Mouse (Mus musculus): Measurements from ENCODE around the gene Pnpo. TPM values are rescaled to one million over a fixed set of nuclear protein-coding genes. Genes with fewer than 3 reads are reported as not detected.

Gene Pnpo
- polyA plus RNA-seq, 1 experiment, result 7.5 TPM

DNA sequence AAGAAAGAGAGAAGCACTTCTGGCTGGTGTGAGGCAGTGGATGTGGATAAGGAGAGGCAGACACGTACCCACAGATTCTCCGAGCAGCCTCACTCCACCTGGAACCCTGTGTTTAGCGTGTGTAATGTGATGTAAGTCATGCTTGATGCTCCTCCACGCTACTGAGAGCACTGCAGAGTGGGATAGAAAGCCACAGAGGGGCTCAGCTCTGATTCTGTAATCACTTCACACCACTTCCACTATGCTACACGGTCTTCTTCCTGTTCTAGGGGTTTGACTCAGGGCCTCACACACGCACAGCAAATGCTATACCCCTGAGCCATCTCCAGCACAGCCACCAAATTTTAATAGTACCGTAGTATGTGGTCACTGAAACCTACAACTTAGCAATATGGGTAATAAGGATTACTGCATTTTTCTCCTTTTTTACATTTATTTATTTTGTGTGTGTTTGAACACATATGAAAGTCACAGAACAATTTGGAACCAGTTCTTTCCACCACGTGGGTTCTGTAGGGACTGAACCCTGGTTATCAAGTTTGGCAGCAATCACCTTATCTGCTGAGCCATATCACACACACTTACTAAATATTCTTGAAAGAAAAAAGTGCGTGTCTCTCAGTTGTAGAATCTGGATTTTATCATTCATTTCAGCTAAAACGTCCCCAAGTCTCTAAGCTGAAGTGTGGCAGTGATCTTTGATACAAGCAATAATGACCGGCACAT lies 23.9 kb upstream of the Pnpo start:
- Histone ChIP-seq H3ac (ENCODE audit: control insufficient read depth, insufficient read length) (no peak overlapping the region), H3K36me3 (ENCODE audit: control insufficient read depth, insufficient read depth) (no peaks in the 10 kb centered on the region), H3K27me3 (ENCODE audit: control insufficient read depth, insufficient read depth, insufficient read length) (no peaks in the 10 kb centered on the region), H3K4me3 (no peak overlapping the region), H3K4me2 (ENCODE audit: low read depth) (peak overlapping the region; percentile 63), H3K79me2 (ENCODE audit: control insufficient read depth, insufficient read depth) (peaks cover 44% of the 10 kb centered on the region)
- TF ChIP-seq POLR2A (IDR thresholded peaks at IDR 0.05; ENCODE audit: insufficient read length, low read depth) (no peak), MAX (IDR thresholded peaks at IDR 0.05; ENCODE audit: low read depth) (no peak), POLR2AphosphoS2 (IDR thresholded peaks at IDR 0.05; ENCODE audit: insufficient read length, low read depth) (no peak), MYOG (IDR thresholded peaks at IDR 0.05; ENCODE audit: control insufficient read depth in 1 of 3, insufficient read depth in 1 of 3, insufficient read length in 2 of 3, low read depth in 2 of 3) (no peak), E2F4 (IDR thresholded peaks at IDR 0.05; ENCODE audit: insufficient read depth) (no peak), TCF3 (IDR thresholded peaks at IDR 0.05; ENCODE audit: insufficient read length, low read depth) (no peak), SRF (IDR thresholded peaks at IDR 0.05; ENCODE audit: control insufficient read depth, insufficient read length, low read depth) (no peak), TCF12 (IDR thresholded peaks at IDR 0.05; ENCODE audit: insufficient read depth, poor library complexity, severe bottlenecking) (no peak), USF1 (IDR thresholded peaks at IDR 0.05; ENCODE audit: low read depth) (no peak), REST (IDR thresholded peaks at IDR 0.05; ENCODE audit: insufficient read depth, insufficient read length) (no peak), CEBPB (IDR thresholded peaks at IDR 0.05; ENCODE audit: insufficient read depth, poor library complexity, severe bottlenecking) (no peak), MYOD1 (IDR thresholded peaks at IDR 0.05; ENCODE audit: control insufficient read depth in 1 of 3, insufficient read length in 2 of 3, low read depth in 2 of 3) (no peak)

DNA sequence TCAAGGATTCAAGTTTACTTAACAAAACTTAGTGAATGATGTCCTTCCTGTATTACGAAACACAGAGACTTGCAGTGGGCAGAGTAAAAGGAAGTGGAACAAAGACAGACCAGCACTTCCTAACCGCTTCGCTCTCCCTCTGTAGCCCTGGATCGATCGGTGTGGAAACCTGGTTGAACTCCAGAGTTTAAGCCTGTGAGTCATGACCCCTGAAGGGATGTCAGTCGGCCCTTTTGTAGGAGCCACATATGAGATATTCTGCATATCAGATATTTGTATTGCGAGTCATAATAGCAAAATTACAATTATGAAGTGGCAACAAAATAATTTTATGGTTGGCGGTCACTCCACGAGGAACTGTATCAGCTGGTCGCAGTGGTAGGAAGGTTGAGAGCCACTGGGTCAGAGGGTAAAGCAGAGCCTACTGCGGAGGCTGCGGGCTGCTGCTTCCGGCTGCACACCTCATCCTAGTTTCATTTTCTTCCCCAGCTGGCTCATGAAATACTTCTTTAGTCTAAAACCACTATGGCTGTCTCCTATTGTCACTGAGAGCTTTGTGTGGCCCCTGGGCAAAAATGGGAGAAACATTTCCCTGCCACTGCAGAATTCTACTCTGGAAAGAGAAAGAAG lies 23.2 kb upstream of the Pnpo start:
- H3K4me2 ChIP-seq (ENCODE audit: low read depth), result peak overlapping the region; percentile 63
- H3K79me2 ChIP-seq (ENCODE audit: control insufficient read depth, insufficient read depth), result peaks cover 39% of the 10 kb centered on the region

DNA sequence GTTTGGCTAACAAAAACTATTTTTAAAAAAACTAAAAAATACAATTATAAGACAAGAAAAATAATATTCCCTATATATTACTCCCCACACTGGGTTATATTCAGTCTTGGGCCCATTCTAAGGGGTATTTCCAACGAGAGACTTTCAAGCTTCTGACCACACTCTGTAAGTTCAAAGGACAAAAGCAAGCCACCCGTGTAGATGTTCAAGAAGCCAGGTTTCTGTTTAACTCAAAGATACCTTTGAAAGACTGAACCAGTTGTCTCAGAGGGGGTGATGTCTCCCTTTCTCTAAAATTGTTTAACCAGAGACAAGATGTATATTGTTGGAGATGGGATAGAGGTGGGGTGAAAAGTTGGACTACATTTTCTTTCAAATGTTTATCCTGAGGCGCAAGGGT lies 22.4 kb upstream of the Pnpo start:
- Histone ChIP-seq H3ac (ENCODE audit: control insufficient read depth, insufficient read length) (no peak overlapping the region), H3K27me3 (ENCODE audit: control insufficient read depth, insufficient read depth, insufficient read length) (no peaks in the 10 kb centered on the region), H3K4me3 (no peak overlapping the region), H3K4me2 (ENCODE audit: low read depth) (no peak overlapping the region), H3K79me2 (ENCODE audit: control insufficient read depth, insufficient read depth) (peaks cover 30% of the 10 kb centered on the region), H3K36me3 (ENCODE audit: control insufficient read depth, insufficient read depth) (peaks cover 3% of the 10 kb centered on the region)
- no peak for TF ChIP-seq REST (IDR thresholded peaks at IDR 0.05; ENCODE audit: insufficient read depth, insufficient read length)
- no peak for TF ChIP-seq TCF12 (IDR thresholded peaks at IDR 0.05; ENCODE audit: insufficient read depth, poor library complexity, severe bottlenecking)
- no peak for TF ChIP-seq POLR2A (IDR thresholded peaks at IDR 0.05; ENCODE audit: insufficient read length, low read depth)
- no peak for TF ChIP-seq POLR2AphosphoS2 (IDR thresholded peaks at IDR 0.05; ENCODE audit: insufficient read length, low read depth)
- TF ChIP-seq USF1 (IDR thresholded peaks at IDR 0.05; ENCODE audit: low read depth), result no peak
- no peak for TF ChIP-seq MYOD1 (IDR thresholded peaks at IDR 0.05; ENCODE audit: control insufficient read depth in 1 of 3, insufficient read length in 2 of 3, low read depth in 2 of 3)
- TF ChIP-seq MAX (IDR thresholded peaks at IDR 0.05; ENCODE audit: low read depth), result no peak
- no peak for TF ChIP-seq CEBPB (IDR thresholded peaks at IDR 0.05; ENCODE audit: insufficient read depth, poor library complexity, severe bottlenecking)
- no peak for TF ChIP-seq MYOG (IDR thresholded peaks at IDR 0.05; ENCODE audit: control insufficient read depth in 1 of 3, insufficient read depth in 1 of 3, insufficient read length in 2 of 3, low read depth in 2 of 3)
- TF ChIP-seq E2F4 (IDR thresholded peaks at IDR 0.05; ENCODE audit: insufficient read depth), result no peak
- TF ChIP-seq SRF (IDR thresholded peaks at IDR 0.05; ENCODE audit: control insufficient read depth, insufficient read length, low read depth), result no peak
- TF ChIP-seq TCF3 (IDR thresholded peaks at IDR 0.05; ENCODE audit: insufficient read length, low read depth), result no peak

More for the DNA sequence above, 23.2 kb upstream of the Pnpo start:
- Histone ChIP-seq H3K36me3 (ENCODE audit: control insufficient read depth, insufficient read depth) (no peaks in the 10 kb centered on the region), H3K4me3 (no peak overlapping the region), H3ac (ENCODE audit: control insufficient read depth, insufficient read length) (no peak overlapping the region), H3K27me3 (ENCODE audit: control insufficient read depth, insufficient read depth, insufficient read length) (no peaks in the 10 kb centered on the region)
- TF ChIP-seq TCF3 (IDR thresholded peaks at IDR 0.05; ENCODE audit: insufficient read length, low read depth) (no peak), MAX (IDR thresholded peaks at IDR 0.05; ENCODE audit: low read depth) (no peak), CEBPB (IDR thresholded peaks at IDR 0.05; ENCODE audit: insufficient read depth, poor library complexity, severe bottlenecking) (peak; percentile 65; the same call in 1 of the 2 replicates)

DNA sequence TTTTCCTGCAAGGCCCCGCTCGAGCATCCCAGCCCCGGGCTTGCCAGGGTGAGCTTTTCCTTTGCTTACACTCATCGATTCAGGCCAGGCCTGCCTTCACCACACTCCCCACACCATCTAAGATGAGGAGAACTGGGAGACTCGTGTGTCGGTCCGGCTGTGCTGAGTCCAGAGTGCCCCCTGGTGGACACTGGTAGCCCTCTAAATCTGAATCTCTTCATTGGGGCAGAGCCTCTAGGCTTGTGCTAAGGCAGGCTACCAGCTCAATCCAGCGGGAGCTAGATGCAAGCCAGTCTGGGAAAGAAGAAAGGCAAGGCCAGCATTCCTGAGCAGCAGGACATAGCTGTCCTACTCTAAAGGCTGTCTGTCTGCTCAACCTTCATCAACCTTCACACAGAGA lies 19.8 kb upstream of the Pnpo start:
- H3ac ChIP-seq (ENCODE audit: control insufficient read depth, insufficient read length), result no peak overlapping the region
- peaks cover 16% of the 10 kb centered on the region for H3K79me2 ChIP-seq (ENCODE audit: control insufficient read depth, insufficient read depth)
- peaks cover 9% of the 10 kb centered on the region for H3K36me3 ChIP-seq (ENCODE audit: control insufficient read depth, insufficient read depth)
- no peaks in the 10 kb centered on the region for H3K27me3 ChIP-seq (ENCODE audit: control insufficient read depth, insufficient read depth, insufficient read length)
- H3K4me2 ChIP-seq (ENCODE audit: low read depth), result no peak overlapping the region
- no peak for TF ChIP-seq TCF12 (IDR thresholded peaks at IDR 0.05; ENCODE audit: insufficient read depth, poor library complexity, severe bottlenecking)
- TF ChIP-seq REST (IDR thresholded peaks at IDR 0.05; ENCODE audit: insufficient read depth, insufficient read length), result no peak
- no peak for TF ChIP-seq MYOG (IDR thresholded peaks at IDR 0.05; ENCODE audit: control insufficient read depth in 1 of 3, insufficient read depth in 1 of 3, insufficient read length in 2 of 3, low read depth in 2 of 3)
- TF ChIP-seq E2F4 (IDR thresholded peaks at IDR 0.05; ENCODE audit: insufficient read depth), result no peak
- H3K4me3 ChIP-seq, result no peak overlapping the region
